ENCODE assay signal across 26 mouse cellular contexts in the genomic region with DNA sequence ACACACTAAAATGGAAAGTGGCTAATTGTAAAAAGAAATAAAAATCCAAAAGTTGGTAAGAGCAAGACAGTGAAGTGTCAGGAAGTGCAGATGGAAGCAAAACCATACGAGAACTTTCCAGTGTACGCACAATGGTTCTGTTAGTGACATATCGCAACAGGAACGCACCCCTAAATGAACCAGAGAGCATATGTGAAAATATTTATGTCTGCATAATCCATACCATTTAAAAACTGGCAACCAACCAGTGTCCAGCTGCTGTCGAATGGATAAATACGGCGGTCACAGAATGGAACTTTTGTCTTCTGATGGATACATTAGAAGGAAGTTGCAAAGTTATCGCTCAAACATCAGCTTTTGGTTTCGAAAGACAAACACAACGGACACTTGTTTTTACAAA.
DNase-seq lines count a peak whose midpoint lies in the region; ATAC-seq and TF ChIP-seq lines count a peak whose summit lies in the region.
"Had no signal": no experiment of that assay in that cellular context is flagged by ENCODE, and none has a peak within 500 bp of the region (broad histone marks: within the 10 kb centered on the region; RNA-seq: fewer than 3 reads in every experiment).

No protein-coding gene starts in this region.

- TF ChIP-seq EP300 in lung, postnatal 0 days (IDR thresholded peaks at IDR 0.05), result no peak

- intact Hi-C loops in left cerebral cortex, postnatal 10 days (cut with DNase I), result no loop called here

- H3K4me3 ChIP-seq in lung, embryonic 14.5 days (ENCODE audit: low read depth, low read length), result no peak overlapping the region
- H3K4me3 ChIP-seq in lung, postnatal 0 days (ENCODE audit: low read depth, low read length), result no peak overlapping the region; the same call in 1 of the 2 replicates
- H3K4me3 ChIP-seq in intestine, embryonic 15.5 days (replicated peaks), result no peak overlapping the region
- no peak overlapping the region for H3K4me3 ChIP-seq in stomach, embryonic 15.5 days (replicated peaks)
- H3K4me3 ChIP-seq: embryonic facial prominence, embryonic 13.5 days; forebrain, embryonic 10.5 days; forebrain, embryonic 13.5 days; heart, adult 2 months; heart, embryonic 10.5 days; heart, embryonic 13.5 days had no signal

- H3K36me3 ChIP-seq in lung, embryonic 14.5 days (ENCODE audit: insufficient read depth), result no peaks in the 10 kb centered on the region
- H3K36me3 ChIP-seq in lung, postnatal 0 days (ENCODE audit: insufficient read depth, low read length), result no peaks in the 10 kb centered on the region
- no peaks in the 10 kb centered on the region for H3K36me3 ChIP-seq in intestine, embryonic 15.5 days
- H3K36me3 ChIP-seq in stomach, embryonic 15.5 days, result no peaks in the 10 kb centered on the region
- H3K36me3 ChIP-seq: embryonic facial prominence, embryonic 13.5 days; forebrain, embryonic 10.5 days; heart, embryonic 10.5 days; heart, embryonic 13.5 days had no signal

- H3K9me3 ChIP-seq in lung, embryonic 14.5 days (ENCODE audit: low read depth, low read length), result peaks cover 6% of the 10 kb centered on the region; the same call in 1 of the 2 replicates
- no peaks in the 10 kb centered on the region for H3K9me3 ChIP-seq in lung, postnatal 0 days (ENCODE audit: low read length)
- H3K9me3 ChIP-seq in intestine, embryonic 15.5 days, result no peaks in the 10 kb centered on the region
- no peaks in the 10 kb centered on the region for H3K9me3 ChIP-seq in stomach, embryonic 15.5 days
- H3K9me3 ChIP-seq: embryonic facial prominence, embryonic 13.5 days; forebrain, embryonic 13.5 days; heart, embryonic 10.5 days had no signal

- no peak overlapping the region for H3K27ac ChIP-seq in lung, embryonic 14.5 days (ENCODE audit: low read depth)
- H3K27ac ChIP-seq in lung, postnatal 0 days (ENCODE audit: low read length), result no peak overlapping the region
- H3K27ac ChIP-seq in intestine, embryonic 15.5 days, result 0 out of 2 replicates have a peak overlapping the region, but pooled peaks have one; percentile 51
- peak overlapping the region; percentile 13 for H3K27ac ChIP-seq in stomach, embryonic 15.5 days
- H3K27ac ChIP-seq: embryonic facial prominence, embryonic 13.5 days; forebrain, embryonic 10.5 days; forebrain, embryonic 13.5 days; heart, adult 2 months; heart, embryonic 10.5 days; heart, embryonic 13.5 days; hindbrain, embryonic 14.5 days had no signal

- H3K27me3 ChIP-seq in lung, embryonic 14.5 days (ENCODE audit: insufficient read depth, low read length), result no peaks in the 10 kb centered on the region
- no peaks in the 10 kb centered on the region for H3K27me3 ChIP-seq in lung, postnatal 0 days (replicated peaks; ENCODE audit: insufficient read depth, low read length)
- H3K27me3 ChIP-seq in intestine, embryonic 15.5 days (replicated peaks), result no peaks in the 10 kb centered on the region
- no peaks in the 10 kb centered on the region for H3K27me3 ChIP-seq in stomach, embryonic 15.5 days (replicated peaks)
- H3K27me3 ChIP-seq: embryonic facial prominence, embryonic 13.5 days; forebrain, embryonic 13.5 days; heart, embryonic 13.5 days had no signal

- no peak overlapping the region for H3K9ac ChIP-seq in lung, embryonic 14.5 days
- no peak overlapping the region for H3K9ac ChIP-seq in lung, postnatal 0 days (replicated peaks; ENCODE audit: low read depth)
- H3K9ac ChIP-seq in intestine, embryonic 15.5 days, result no peak overlapping the region
- H3K9ac ChIP-seq in stomach, embryonic 15.5 days, result no peak overlapping the region
- H3K9ac ChIP-seq: embryonic facial prominence, embryonic 13.5 days; forebrain, embryonic 13.5 days; heart, embryonic 13.5 days; hindbrain, embryonic 14.5 days had no signal

- no peak overlapping the region for H3K4me2 ChIP-seq in lung, embryonic 14.5 days
- peak overlapping the region; percentile 6; the same call in 1 of the 2 replicates for H3K4me2 ChIP-seq in lung, postnatal 0 days (replicated peaks; ENCODE audit: low read depth, low read length)
- no peak overlapping the region for H3K4me2 ChIP-seq in intestine, embryonic 15.5 days (replicated peaks)
- H3K4me2 ChIP-seq in stomach, embryonic 15.5 days, result no peak overlapping the region
- H3K4me2 ChIP-seq: embryonic facial prominence, embryonic 13.5 days; forebrain, embryonic 13.5 days; heart, embryonic 13.5 days; hindbrain, embryonic 14.5 days had no signal

- no peak for TF ChIP-seq CTCF in lung, embryonic 14.5 days (IDR thresholded peaks at IDR 0.05; ENCODE audit: low read depth)
- TF ChIP-seq CTCF in lung, postnatal 0 days (IDR thresholded peaks at IDR 0.05), result no peak

- 57% methylated on average over 10 of the region's 10 CpGs for WGBS in lung, embryonic 14.5 days
- WGBS in lung, postnatal 0 days, result 48% methylated on average over 10 of the region's 10 CpGs
- 54% methylated on average over 10 of the region's 10 CpGs for WGBS in intestine, embryonic 15.5 days
- WGBS in stomach, embryonic 15.5 days, result 61% methylated on average over 10 of the region's 10 CpGs

- peak; percentile 62 for DNase-seq in lung, embryonic 14.5 days
- no peak for DNase-seq in lung, adult 18-20 months
- no peak for DNase-seq in lung, postnatal 0 days (ENCODE audit: low spot score)
- DNase-seq in lung, postnatal 25 days (ENCODE audit: low spot score), result no peak
- DNase-seq in layer of hippocampus, adult 11-12 months (ENCODE audit: low spot score), result no peak
- no peak for DNase-seq in left cerebral cortex, postnatal 10 days (ENCODE audit: extremely low spot score in 1 of 2, low spot score in 2 of 2)
- DNase-seq: adrenal gland, adult 8-10 months; adrenal gland, postnatal 36 days; cerebellum, adult 18-20 months; cerebellum, adult 9-10 months; cerebellum, postnatal 14 days; gastrocnemius, postnatal 10 days; gastrocnemius, postnatal 36 days; heart, adult 2 months; heart, postnatal 14 days; heart, postnatal 4 days had no signal

- ATAC-seq in lung, embryonic 14.5 days (ENCODE audit: insufficient read depth), result peak; percentile 6; the same call in 1 of the 2 replicates
- peak; percentile 19; the same call in 1 of the 2 replicates for ATAC-seq in lung, postnatal 0 days
- 0 out of 2 replicates have a peak, but pooled peaks have one; percentile 31 for ATAC-seq in intestine, embryonic 15.5 days
- peak; percentile 35; the same call in 1 of the 2 replicates for ATAC-seq in stomach, embryonic 15.5 days (ENCODE audit: insufficient read depth, low FRiP score, low read depth)
- ATAC-seq: activated CD4-positive, CD25-positive, alpha-beta regulatory T cell, adult 4 months; forebrain, embryonic 13.5 days; forebrain, embryonic 16.5 days had no signal

- H3K4me1 ChIP-seq in lung, embryonic 14.5 days (ENCODE audit: insufficient read depth), result no peaks in the 10 kb centered on the region; the same call in 1 of the 2 replicates
- no peaks in the 10 kb centered on the region for H3K4me1 ChIP-seq in lung, postnatal 0 days (ENCODE audit: insufficient read depth, low read depth, low read length)
- no peaks in the 10 kb centered on the region for H3K4me1 ChIP-seq in intestine, embryonic 15.5 days (replicated peaks)
- H3K4me1 ChIP-seq in stomach, embryonic 15.5 days, result no peaks in the 10 kb centered on the region
- H3K4me1 ChIP-seq: embryonic facial prominence, embryonic 13.5 days; forebrain, embryonic 10.5 days; forebrain, embryonic 13.5 days; heart, embryonic 10.5 days; heart, embryonic 13.5 days had no signal

Comparison
In these comparisons a context has a peak if more than half of its experiments do, and no peak if none do; other contexts are left out.
1. H3K27ac ChIP-seq: peak in intestine, embryonic 15.5 days (single experiment) and stomach, embryonic 15.5 days (single experiment); none in lung, embryonic 14.5 days (single experiment) and lung, postnatal 0 days (single experiment).
2. Peak in every context shown above with its lines, with median percentiles within 50 percentile points of each other: ATAC-seq.